Mouse (Mus musculus): ENCODE data around the gene Car2. TPM values are rescaled to one million over a fixed set of nuclear protein-coding genes. Genes with fewer than 3 reads are reported as not detected.

The Car2 gene
- polyA plus RNA-seq (2016; fragmentation: Nextera tagmentation; extraction: Ambion mirVana), result 213 and 240 TPM in 2 replicates

DNA sequence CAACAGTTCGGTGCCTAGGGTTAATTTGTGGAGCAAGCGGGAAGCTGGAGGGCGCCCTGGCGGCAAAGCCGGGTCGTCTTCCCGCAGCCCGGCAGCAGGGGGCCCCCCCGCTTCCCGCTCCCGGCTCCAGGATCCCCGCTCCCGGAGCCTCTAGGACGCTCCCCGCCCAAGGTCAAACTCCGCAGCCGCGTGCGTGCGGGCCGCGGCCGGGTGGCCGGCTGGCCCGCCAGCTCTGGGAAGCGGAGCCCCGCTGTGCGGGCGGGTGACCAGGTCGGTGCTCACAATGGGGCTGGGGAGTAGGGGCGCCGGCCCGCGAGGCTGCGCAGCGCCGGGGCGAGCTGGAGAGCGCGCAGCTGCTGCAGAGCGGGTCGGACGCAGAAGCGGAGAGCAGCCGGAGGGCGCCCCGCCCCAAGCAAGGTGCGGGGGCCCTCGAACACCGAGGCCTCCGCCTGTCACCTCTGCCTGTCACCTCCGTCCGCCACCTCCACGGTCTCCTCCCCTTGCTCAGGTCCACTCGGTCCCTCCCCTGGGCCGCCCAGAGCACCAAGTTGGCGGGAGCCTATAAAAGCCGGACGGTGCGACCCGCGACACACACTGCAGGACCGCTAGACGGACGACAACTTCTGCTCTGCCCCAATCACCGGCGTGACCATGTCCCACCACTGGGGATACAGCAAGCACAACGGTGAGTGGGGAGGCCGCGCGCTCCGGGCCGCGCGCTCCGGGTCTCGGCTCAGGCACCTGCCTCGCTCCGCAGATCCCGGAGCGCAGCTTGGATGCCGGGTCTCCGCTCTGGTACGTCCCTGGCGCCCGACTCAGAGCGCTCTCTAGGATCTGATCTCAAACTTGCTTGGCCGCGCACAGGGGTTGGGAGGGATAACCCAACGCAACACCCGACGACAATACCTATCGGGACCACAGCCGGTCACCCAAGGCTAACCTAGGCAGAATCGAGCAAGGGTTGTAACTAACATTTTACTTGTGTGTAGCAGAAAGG, at the start of gene Car2:
TSS of gene Car2 (plus strand) at position 172 of the 997 bp plus-strand sequence.
- Histone ChIP-seq H3K9me3 (no peaks in the 10 kb centered on the region), H3K36me3 (no peaks in the 10 kb centered on the region; the same call in 1 of the 2 replicates), H3K4me3 (peak within 1 kb of the TSS; percentile 84), H3K4me1 (peaks cover 8% of the 10 kb centered on the region; the same call in 1 of the 2 replicates), H3K27me3 (ENCODE audit: insufficient read depth, poor library complexity, severe bottlenecking) (no peaks in the 10 kb centered on the region), H3K27ac (peak within 1 kb of the TSS; percentile 98)
- DNase-seq (ENCODE audit: low spot score), result peak; percentile 95
- WGBS, result under 1% methylated on average over 93 of the region's 95 CpGs

GRCm38 (mm10) chr3:14838936-14839335, 47.1 kb upstream of the Car2 start:
- H3K4me1 ChIP-seq, result no peaks in the 10 kb centered on the region
- H3K27me3 ChIP-seq (ENCODE audit: insufficient read depth, poor library complexity, severe bottlenecking), result no peaks in the 10 kb centered on the region
- H3K27ac ChIP-seq, result no peak overlapping the region
- H3K4me3 ChIP-seq, result no peak overlapping the region
- WGBS, result 90% methylated on average over 1 of the region's 1 CpGs
- H3K36me3 ChIP-seq, result no peaks in the 10 kb centered on the region
- no peak for DNase-seq (ENCODE audit: low spot score)
- no peaks in the 10 kb centered on the region for H3K9me3 ChIP-seq

DNA sequence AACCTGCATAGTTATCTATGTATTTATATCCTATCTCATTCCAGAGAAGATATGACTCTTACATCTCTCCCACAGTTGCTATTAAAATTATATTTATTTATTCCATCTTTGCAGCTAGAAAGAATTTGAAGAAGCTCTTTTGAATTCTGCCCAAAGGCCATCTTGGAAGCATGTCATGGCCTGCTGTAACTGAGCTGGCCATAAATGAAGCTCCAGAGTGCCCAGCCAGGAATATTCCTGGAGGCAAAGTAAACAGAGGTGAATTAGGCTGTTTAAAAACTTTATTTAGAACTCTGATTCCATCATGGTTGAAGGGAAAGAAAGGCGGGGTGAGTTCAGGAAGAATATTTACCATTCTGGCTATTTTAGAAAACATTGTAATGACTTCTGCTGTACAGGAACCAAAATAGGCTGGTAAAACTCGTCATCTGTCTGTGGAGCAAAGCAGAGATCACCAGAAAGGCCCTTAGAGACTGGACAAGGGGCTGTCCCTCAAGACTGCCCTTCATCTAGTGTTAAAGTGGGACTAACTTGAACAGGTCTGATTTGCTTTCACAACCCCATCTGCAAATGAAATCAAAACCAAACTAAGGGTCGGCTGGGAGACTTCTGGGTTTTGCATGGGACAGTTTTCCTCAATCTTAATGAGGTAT, 46.5 kb upstream of the Car2 start:
- Histone ChIP-seq H3K9me3 (no peaks in the 10 kb centered on the region), H3K27me3 (ENCODE audit: insufficient read depth, poor library complexity, severe bottlenecking) (no peaks in the 10 kb centered on the region), H3K4me1 (no peaks in the 10 kb centered on the region), H3K27ac (no peak overlapping the region), H3K4me3 (no peak overlapping the region), H3K36me3 (no peaks in the 10 kb centered on the region)
- no peak for DNase-seq (ENCODE audit: low spot score)
- 78% methylated on average over 3 of the region's 3 CpGs for WGBS

GRCm38 (mm10) chr3:14848587-14849254, 37.4 kb upstream of the Car2 start:
- Histone ChIP-seq H3K4me3 (no peak overlapping the region), H3K4me1 (no peaks in the 10 kb centered on the region)
- 87% methylated on average over 2 of the region's 2 CpGs for WGBS

DNA sequence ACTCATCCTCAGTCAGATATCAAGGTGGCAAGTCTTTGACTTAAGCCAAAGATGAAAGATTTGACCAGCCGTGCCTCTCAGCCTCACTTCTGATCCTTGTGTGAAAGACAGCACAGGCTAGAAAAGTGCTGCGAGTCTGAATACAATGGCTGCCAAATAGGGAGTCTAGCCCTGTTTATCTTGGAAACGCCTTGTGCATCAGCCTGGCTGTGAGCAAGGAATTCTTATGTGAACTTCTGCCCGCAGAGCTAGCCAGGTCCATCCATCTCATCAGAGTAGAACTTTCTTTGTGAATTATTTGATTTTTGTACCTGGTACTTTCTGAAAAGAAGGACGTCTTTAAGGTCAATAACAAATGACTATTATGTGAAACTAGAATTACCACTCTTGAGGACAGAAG, 32.1 kb upstream of the Car2 start:
- H3K9me3 ChIP-seq, result no peaks in the 10 kb centered on the region
- no peaks in the 10 kb centered on the region for H3K36me3 ChIP-seq
- 66% methylated on average over 5 of the region's 5 CpGs for WGBS
- no peak for DNase-seq (ENCODE audit: low spot score)
- H3K27ac ChIP-seq, result no peak overlapping the region
- H3K4me1 ChIP-seq, result no peaks in the 10 kb centered on the region
- H3K27me3 ChIP-seq (ENCODE audit: insufficient read depth, poor library complexity, severe bottlenecking), result no peaks in the 10 kb centered on the region
- no peak overlapping the region for H3K4me3 ChIP-seq

More at GRCm38 (mm10) chr3:14848587-14849254, 37.4 kb upstream of the Car2 start:
- no peaks in the 10 kb centered on the region for H3K27me3 ChIP-seq (ENCODE audit: insufficient read depth, poor library complexity, severe bottlenecking)
- no peaks in the 10 kb centered on the region for H3K9me3 ChIP-seq
- no peak for DNase-seq (ENCODE audit: low spot score)
- H3K36me3 ChIP-seq, result no peaks in the 10 kb centered on the region
- no peak overlapping the region for H3K27ac ChIP-seq

DNA sequence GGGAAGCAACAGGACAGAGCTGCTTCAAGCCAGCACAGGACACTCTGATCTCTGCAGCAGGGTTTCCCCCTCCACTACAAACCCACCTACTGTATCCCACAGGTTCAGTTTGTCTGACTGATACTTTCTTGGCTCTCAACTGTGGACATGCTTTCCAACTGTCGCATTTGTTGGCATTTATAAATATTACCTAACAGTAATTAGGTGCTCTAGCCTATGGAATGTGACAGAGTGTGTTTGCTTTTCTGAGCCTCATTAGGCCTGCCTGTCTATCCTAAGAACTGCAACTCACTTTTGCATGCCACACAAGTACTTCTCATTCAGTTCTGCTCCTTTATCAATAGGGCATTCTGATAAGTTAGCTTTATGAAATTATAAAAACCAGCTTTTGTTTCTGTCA, 31.6 kb upstream of the Car2 start:
- H3K27ac ChIP-seq, result no peak overlapping the region
- H3K4me1 ChIP-seq, result no peaks in the 10 kb centered on the region
- H3K9me3 ChIP-seq, result no peaks in the 10 kb centered on the region
- H3K27me3 ChIP-seq (ENCODE audit: insufficient read depth, poor library complexity, severe bottlenecking), result no peaks in the 10 kb centered on the region
- H3K36me3 ChIP-seq, result no peaks in the 10 kb centered on the region
- DNase-seq (ENCODE audit: low spot score), result no peak
- WGBS, result 76% methylated on average over 1 of the region's 1 CpGs
- no peak overlapping the region for H3K4me3 ChIP-seq

- H3K4me1 ChIP-seq, result peaks cover 4% of the 10 kb centered on the region; the same call in 1 of the 2 replicates
- H3K27me3 ChIP-seq (ENCODE audit: insufficient read depth, poor library complexity, severe bottlenecking), result no peaks in the 10 kb centered on the region
- WGBS, result 68% methylated on average over 3 of the region's 3 CpGs
- no peak for DNase-seq (ENCODE audit: low spot score)
- H3K4me3 ChIP-seq, result no peak overlapping the region
- H3K27ac ChIP-seq, result no peak overlapping the region
- no peaks in the 10 kb centered on the region for H3K9me3 ChIP-seq
- H3K36me3 ChIP-seq, result no peaks in the 10 kb centered on the region
Measured at GRCm38 (mm10) chr3:14857874-14858273, 28.2 kb upstream of the Car2 start.

DNA sequence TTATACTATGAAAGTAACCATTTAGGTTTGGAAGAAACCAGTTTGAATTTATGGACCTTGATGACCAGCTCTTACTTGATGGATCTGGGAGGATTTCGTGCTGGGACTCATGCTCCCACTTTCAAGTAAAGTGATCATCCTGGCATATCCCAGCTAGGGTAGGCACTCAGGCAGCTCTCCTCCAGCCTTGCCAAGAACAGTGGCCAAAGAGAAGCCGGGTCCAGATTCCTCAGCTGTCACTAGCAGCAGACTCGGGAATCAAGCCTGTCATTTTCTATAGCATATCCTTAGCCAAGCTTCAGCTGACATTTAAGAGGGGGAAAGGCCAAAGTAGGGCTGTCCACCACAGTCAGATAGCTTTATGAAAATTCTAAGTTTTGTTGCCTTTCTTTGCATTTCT, 25.8 kb upstream of the Car2 start:
- 73% methylated on average over 3 of the region's 3 CpGs for WGBS

DNA sequence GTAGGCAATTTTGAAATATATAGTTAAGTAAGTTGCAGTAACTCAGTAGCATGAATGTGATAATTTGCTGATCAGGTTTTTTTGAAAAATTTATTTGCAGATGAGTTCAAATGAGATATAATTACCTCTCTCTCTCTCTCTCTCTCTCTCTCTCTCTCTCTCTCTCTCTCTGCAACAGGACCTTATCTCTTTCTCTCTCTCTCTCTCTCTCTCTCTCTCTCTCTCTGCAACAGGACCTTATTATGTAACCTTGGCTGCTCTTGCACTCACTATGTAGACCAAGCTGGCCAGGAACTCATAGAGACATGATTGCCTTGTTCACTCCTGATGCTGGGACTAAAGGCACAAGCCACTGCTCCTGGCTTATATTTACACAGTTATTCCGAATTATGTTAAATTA, 24.9 kb upstream of the Car2 start:
- H3K4me1 ChIP-seq, result peaks cover 10% of the 10 kb centered on the region; the same call in 1 of the 2 replicates
- DNase-seq (ENCODE audit: low spot score), result no peak
- WGBS, result 76% methylated on average over 1 of the region's 1 CpGs
- no peak overlapping the region for H3K4me3 ChIP-seq
- no peaks in the 10 kb centered on the region for H3K27me3 ChIP-seq (ENCODE audit: insufficient read depth, poor library complexity, severe bottlenecking)
- no peak overlapping the region for H3K27ac ChIP-seq
- no peaks in the 10 kb centered on the region for H3K36me3 ChIP-seq
- no peaks in the 10 kb centered on the region for H3K9me3 ChIP-seq

More for the DNA sequence above, 25.8 kb upstream of the Car2 start:
- Histone ChIP-seq H3K27me3 (ENCODE audit: insufficient read depth, poor library complexity, severe bottlenecking) (no peaks in the 10 kb centered on the region), H3K36me3 (no peaks in the 10 kb centered on the region), H3K9me3 (no peaks in the 10 kb centered on the region), H3K4me3 (no peak overlapping the region), H3K27ac (no peak overlapping the region), H3K4me1 (peaks cover 10% of the 10 kb centered on the region; the same call in 1 of the 2 replicates)
- DNase-seq (ENCODE audit: low spot score), result no peak

- Histone ChIP-seq H3K9me3 (no peaks in the 10 kb centered on the region), H3K4me3 (no peak overlapping the region), H3K27me3 (ENCODE audit: insufficient read depth, poor library complexity, severe bottlenecking) (no peaks in the 10 kb centered on the region), H3K4me1 (peaks cover 10% of the 10 kb centered on the region; the same call in 1 of the 2 replicates), H3K27ac (no peak overlapping the region), H3K36me3 (no peaks in the 10 kb centered on the region)
- no peak for DNase-seq (ENCODE audit: low spot score)
- WGBS, result 43% methylated on average over 4 of the region's 4 CpGs
Measured at GRCm38 (mm10) chr3:14861787-14862186, 24.3 kb upstream of the Car2 start.

DNA sequence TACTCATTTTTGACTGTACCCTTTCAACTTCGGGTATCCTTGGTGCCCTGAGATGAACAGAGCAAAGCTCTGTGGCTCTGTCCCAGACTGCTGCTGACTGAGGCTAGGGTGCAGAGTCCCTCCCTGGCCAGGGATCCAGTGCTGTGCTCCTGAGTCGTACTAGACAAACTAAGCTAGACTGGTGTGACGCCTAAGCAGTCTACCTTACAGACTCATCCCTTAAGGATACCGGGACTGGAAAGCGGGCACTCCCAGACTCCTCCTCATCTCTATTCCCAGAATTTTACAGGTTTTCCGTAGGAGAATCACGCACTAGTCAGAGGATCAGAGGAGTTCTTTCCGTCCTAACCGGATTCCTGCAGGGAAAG, 23.4 kb upstream of the Car2 start:
- no peak for DNase-seq (ENCODE audit: low spot score)
- H3K36me3 ChIP-seq, result no peaks in the 10 kb centered on the region
- peaks cover 10% of the 10 kb centered on the region; the same call in 1 of the 2 replicates for H3K4me1 ChIP-seq
- H3K27ac ChIP-seq, result peak overlapping the region; percentile 75
- H3K27me3 ChIP-seq (ENCODE audit: insufficient read depth, poor library complexity, severe bottlenecking), result no peaks in the 10 kb centered on the region
- H3K9me3 ChIP-seq, result no peaks in the 10 kb centered on the region
- WGBS, result under 1% methylated on average over 9 of the region's 9 CpGs
- peak overlapping the region; percentile 62 for H3K4me3 ChIP-seq

GRCm38 (mm10) chr3:14863022-14863711, 22.9 kb upstream of the Car2 start, which contains the start of gene Car3:
Gene Car3, plus strand, starts transcription at chr3:14863512.
- H3K36me3 ChIP-seq, result no peaks in the 10 kb centered on the region

More at GRCm38 (mm10) chr3:14863022-14863711, 22.9 kb upstream of the Car2 start, which contains the start of gene Car3:
- Histone ChIP-seq H3K4me3 (peak within 1 kb of the TSS; percentile 62), H3K27me3 (ENCODE audit: insufficient read depth, poor library complexity, severe bottlenecking) (no peaks in the 10 kb centered on the region), H3K4me1 (peaks cover 10% of the 10 kb centered on the region; the same call in 1 of the 2 replicates), H3K9me3 (no peaks in the 10 kb centered on the region), H3K27ac (peak within 1 kb of the TSS; percentile 75)
- WGBS, result 3% methylated on average over 18 of the region's 18 CpGs
- peak; percentile 85 for DNase-seq (ENCODE audit: low spot score)
